Mouse (Mus musculus) lung, embryonic 16.5 days (tissue): ENCODE data around the gene Slc29a3. TPM values are rescaled to one million over a fixed set of nuclear protein-coding genes. Genes with fewer than 3 reads are reported as not detected.
"Not testable (repeated sequence)": the region's sequence is repeated elsewhere in the genome, so short reads cannot be mapped to it uniquely, and the experiment has no call there.

ENCODE experiments used
- ATAC-seq: fragments of 200-750 bp; cut with Nextera tagmentation; 2 replicates; pipeline ENCODE4 v1.8.0; 2017; ENCODE audit warnings: low read depth, mild to moderate bottlenecking, moderate library complexity
- H3K27ac ChIP-seq: fragments of 300-500 bp; sonication (generic); 2 replicates; pipeline ENCODE4 v1.5.1; 2014; ENCODE audit warnings: mild to moderate bottlenecking, control low read depth, low read length
- H3K27me3 ChIP-seq: fragments of 300-500 bp; sonication (generic); 2 replicates; pipeline ENCODE4 v1.6.1; 2014; ENCODE audit warnings: low read depth, low read length, mixed read lengths; ENCODE audit not compliant: control insufficient read depth, insufficient read depth
- H3K36me3 ChIP-seq: fragments of 300-500 bp; sonication (generic); 2 replicates; pipeline ENCODE4 v1.6.1; 2014; ENCODE audit warnings: low read length; ENCODE audit not compliant: control insufficient read depth, insufficient read depth
- H3K4me1 ChIP-seq: fragments of 300-500 bp; sonication (generic); replicated peaks from 2 replicates; pipeline ENCODE4 v1.6.1; 2014; ENCODE audit warnings: low read length, mixed read lengths; ENCODE audit not compliant: control insufficient read depth, insufficient read depth
- H3K4me2 ChIP-seq: fragments of 300-500 bp; sonication (generic); 2 replicates; pipeline ENCODE4 v1.6.1; 2014; ENCODE audit warnings: low read depth, low read length, control low read depth
- H3K4me3 ChIP-seq: fragments of 300-500 bp; sonication (generic); 2 replicates; pipeline ENCODE4 v1.5.1; 2014; ENCODE audit warnings: mild to moderate bottlenecking, low read length, control low read depth
- H3K9ac ChIP-seq: fragments of 300-500 bp; sonication (generic); 2 replicates; pipeline ENCODE4 v1.6.1; 2014; ENCODE audit warnings: low read length, control low read depth
- H3K9me3 ChIP-seq: fragments of 300-500 bp; sonication (generic); 2 replicates; pipeline ENCODE4 v1.6.1; 2016; ENCODE audit warnings: low read length; ENCODE audit not compliant: control insufficient read depth
- WGBS: fragments of 180-500 bp; shearing (Covaris S2); extraction: QIAGEN DNeasy Blood & Tissue Kit; methylation state at CpG from one replicate; pipeline ENCODE4 v1.1.7; 2014; 5-methylcytosine and 5-hydroxymethylcytosine counted together
- polyA plus RNA-seq: library from polyadenylated mRNA; unstranded; fragments of >200 nt; fragmentation: Nextera tagmentation; extraction: Ambion mirVana; gene quantifications from 2 replicates; pipeline ENCODE4 v1.2.1, GENCODE M21; 2015

The Slc29a3 gene
- polyA plus RNA-seq, 1 experiment from 2014 or later, result 10.2 TPM

GRCm38 (mm10) chr10:60747667-60748212 is 4.9 kb downstream of the Slc29a3 start:
- no peak overlapping the region for H3K9ac ChIP-seq
- H3K4me3 ChIP-seq, result no peak overlapping the region
- no peak for ATAC-seq
- no peaks in the 10 kb centered on the region for H3K27me3 ChIP-seq
- H3K4me1 ChIP-seq, result peaks cover 2% of the 10 kb centered on the region; the same call in 1 of the 2 replicates
- 75% methylated on average over 6 of the region's 6 CpGs for WGBS
- H3K27ac ChIP-seq, result no peak overlapping the region
- H3K36me3 ChIP-seq, result peaks cover 3% of the 10 kb centered on the region; the same call in 1 of the 2 replicates
- H3K9me3 ChIP-seq, result no peaks in the 10 kb centered on the region
- no peak overlapping the region for H3K4me2 ChIP-seq

GRCm38 (mm10) chr10:60746512-60746911 is 6.1 kb downstream of the Slc29a3 start:
- WGBS, result 77% methylated on average over 2 of the region's 2 CpGs
- H3K4me1 ChIP-seq, result 0 out of 2 replicates have a peak, but pooled peaks cover 2% of the 10 kb centered on the region
- ATAC-seq, result no peak
- H3K27ac ChIP-seq, result no peak overlapping the region
- no peaks in the 10 kb centered on the region for H3K9me3 ChIP-seq
- peaks cover 3% of the 10 kb centered on the region; the same call in 1 of the 2 replicates for H3K36me3 ChIP-seq
- H3K27me3 ChIP-seq, result no peaks in the 10 kb centered on the region
- H3K9ac ChIP-seq, result no peak overlapping the region
- H3K4me3 ChIP-seq, result no peak overlapping the region
- no peak overlapping the region for H3K4me2 ChIP-seq

GRCm38 (mm10) chr10:60744543-60745290 is 7.9 kb downstream of the Slc29a3 start:
- H3K27ac ChIP-seq, result no peak overlapping the region
- WGBS, result 91% methylated on average over 14 of the region's 14 CpGs
- no peaks in the 10 kb centered on the region for H3K36me3 ChIP-seq
- H3K9me3 ChIP-seq, result no peaks in the 10 kb centered on the region
- no peak overlapping the region for H3K9ac ChIP-seq
- H3K4me2 ChIP-seq, result no peak overlapping the region
- 0 out of 2 replicates have a peak, but pooled peaks cover 2% of the 10 kb centered on the region for H3K4me1 ChIP-seq
- no peak overlapping the region for H3K4me3 ChIP-seq
- no peak for ATAC-seq
- H3K27me3 ChIP-seq, result no peaks in the 10 kb centered on the region

GRCm38 (mm10) chr10:60743681-60744080 is 8.9 kb downstream of the Slc29a3 start:
- Histone ChIP-seq H3K27ac (no peak overlapping the region), H3K4me1 (0 out of 2 replicates have a peak, but pooled peaks cover 2% of the 10 kb centered on the region), H3K4me3 (no peak overlapping the region), H3K27me3 (no peaks in the 10 kb centered on the region), H3K4me2 (no peak overlapping the region), H3K9ac (no peak overlapping the region), H3K36me3 (no peaks in the 10 kb centered on the region), H3K9me3 (no peaks in the 10 kb centered on the region)
- 60% methylated on average over 9 of the region's 9 CpGs for WGBS
- no peak for ATAC-seq

- H3K9ac ChIP-seq, result no peak overlapping the region
- 74% methylated on average over 6 of the region's 6 CpGs for WGBS
- ATAC-seq, result no peak
- H3K4me2 ChIP-seq, result no peak overlapping the region
- H3K9me3 ChIP-seq, result no peaks in the 10 kb centered on the region
- 0 out of 2 replicates have a peak, but pooled peaks cover 2% of the 10 kb centered on the region for H3K4me1 ChIP-seq
- no peaks in the 10 kb centered on the region for H3K27me3 ChIP-seq
- H3K27ac ChIP-seq, result no peak overlapping the region
- no peaks in the 10 kb centered on the region for H3K36me3 ChIP-seq
- H3K4me3 ChIP-seq, result no peak overlapping the region
Measured at GRCm38 (mm10) chr10:60742942-60743341, 9.7 kb downstream of the Slc29a3 start.

- not testable (repeated sequence) for H3K9ac ChIP-seq, H3K9me3 ChIP-seq, H3K36me3 ChIP-seq, ATAC-seq, H3K4me3 ChIP-seq, H3K4me1 ChIP-seq, H3K4me2 ChIP-seq, H3K27me3 ChIP-seq, H3K27ac ChIP-seq
- WGBS, result 64% methylated on average over 1 of the region's 1 CpGs
Measured at GRCm38 (mm10) chr10:60742296-60742695, 10.3 kb downstream of the Slc29a3 start.

GRCm38 (mm10) chr10:60741435-60741834 is 11.2 kb downstream of the Slc29a3 start:
- no peaks in the 10 kb centered on the region for H3K4me1 ChIP-seq
- H3K9ac ChIP-seq, result no peak overlapping the region
- H3K27me3 ChIP-seq, result no peaks in the 10 kb centered on the region
- H3K27ac ChIP-seq, result no peak overlapping the region
- no peaks in the 10 kb centered on the region for H3K9me3 ChIP-seq
- no peak overlapping the region for H3K4me2 ChIP-seq
- no peak overlapping the region for H3K4me3 ChIP-seq
- ATAC-seq, result no peak
- H3K36me3 ChIP-seq, result no peaks in the 10 kb centered on the region
- WGBS, result 84% methylated on average over 7 of the region's 7 CpGs

- no peaks in the 10 kb centered on the region for H3K27me3 ChIP-seq
- ATAC-seq, result no peak
- H3K4me3 ChIP-seq, result no peak overlapping the region
- 84% methylated on average over 4 of the region's 4 CpGs for WGBS
- no peak overlapping the region for H3K9ac ChIP-seq
- H3K4me2 ChIP-seq, result no peak overlapping the region
- H3K27ac ChIP-seq, result no peak overlapping the region
- no peaks in the 10 kb centered on the region for H3K36me3 ChIP-seq
- H3K9me3 ChIP-seq, result no peaks in the 10 kb centered on the region
- no peaks in the 10 kb centered on the region for H3K4me1 ChIP-seq
Measured at GRCm38 (mm10) chr10:60739619-60740363, 12.8 kb downstream of the Slc29a3 start.
